Mouse (Mus musculus) kidney, embryonic 14.5 days (tissue): Measurements from ENCODE around the gene Rufy2. TPM values are rescaled to one million over a fixed set of nuclear protein-coding genes. Genes with fewer than 3 reads are reported as not detected.

Experiments used
- ATAC-seq: fragments of 200-750 bp; cut with Nextera tagmentation; 2 replicates; pipeline ENCODE4 v1.8.0; 2017; ENCODE audit warnings: moderate number of reproducible peaks, mild to moderate bottlenecking, moderate TSS enrichment, moderate library complexity; ENCODE audit not compliant: low FRiP score, low TSS enrichment
- H3K27ac ChIP-seq: fragments of 300-500 bp; sonication (generic); 2 replicates; pipeline ENCODE4 v1.5.1; 2014; ENCODE audit warnings: low read depth, mild to moderate bottlenecking, low read length, moderate library complexity, mixed read lengths
- H3K27me3 ChIP-seq: fragments of 300-500 bp; sonication (generic); 2 replicates; pipeline ENCODE4 v1.6.1; 2014; ENCODE audit warnings: mild to moderate bottlenecking, low read length; ENCODE audit not compliant: control insufficient read depth, insufficient read depth
- H3K36me3 ChIP-seq: fragments of 300-500 bp; sonication (generic); 2 replicates; pipeline ENCODE4 v1.6.1; 2014; ENCODE audit warnings: low read length, mixed read lengths; ENCODE audit not compliant: control insufficient read depth, insufficient read depth
- H3K4me1 ChIP-seq: fragments of 300-500 bp; sonication (generic); 2 replicates; pipeline ENCODE4 v1.6.1; 2014; ENCODE audit warnings: low read length, mixed read lengths; ENCODE audit not compliant: control insufficient read depth, insufficient read depth
- H3K4me2 ChIP-seq: fragments of 300-500 bp; sonication (generic); replicated peaks from 2 replicates; pipeline ENCODE4 v1.6.1; 2014; ENCODE audit warnings: low read depth, mild to moderate bottlenecking, low read length
- H3K4me3 ChIP-seq: fragments of 300-500 bp; sonication (generic); 2 replicates; pipeline ENCODE4 v1.5.1; 2014; ENCODE audit warnings: mild to moderate bottlenecking, low read length
- H3K9ac ChIP-seq: fragments of 300-500 bp; sonication (generic); 2 replicates; pipeline ENCODE4 v1.6.1; 2014; ENCODE audit warnings: low read depth, mild to moderate bottlenecking, low read length, moderate library complexity
- H3K9me3 ChIP-seq: fragments of 300-500 bp; sonication (generic); 2 replicates; pipeline ENCODE4 v1.6.1; 2016; ENCODE audit warnings: low read length; ENCODE audit not compliant: control insufficient read depth
- WGBS: fragments of 180-500 bp; shearing (Covaris S2); extraction: QIAGEN DNeasy Blood & Tissue Kit; methylation state at CpG from one replicate; pipeline ENCODE4 v1.1.7; 2014; 5-methylcytosine and 5-hydroxymethylcytosine counted together
- polyA plus RNA-seq: library from polyadenylated mRNA; unstranded; fragments of >200 nt; fragmentation: Nextera tagmentation; extraction: Ambion mirVana; gene quantifications from 2 replicates; pipeline ENCODE4 v1.2.1, GENCODE M21; 2014

The Rufy2 gene
- polyA plus RNA-seq, 1 experiment from 2014 or later = 28.4 TPM

- H3K27me3 ChIP-seq = no peaks in the 10 kb centered on the region
- WGBS = 69% methylated on average over 16 of the region's 16 CpGs
- no peak overlapping the region for H3K4me3 ChIP-seq
- no peaks in the 10 kb centered on the region for H3K9me3 ChIP-seq
- H3K4me1 ChIP-seq = no peaks in the 10 kb centered on the region
- no peak overlapping the region for H3K4me2 ChIP-seq
- no peak overlapping the region for H3K9ac ChIP-seq
- peaks cover 41% of the 10 kb centered on the region for H3K36me3 ChIP-seq
- H3K27ac ChIP-seq = no peak overlapping the region
- peak; percentile 66 for ATAC-seq
These were observed 8.2 kb upstream of the Rufy2 start for GRCm38 (mm10) chr10:62971821-62972220.

GRCm38 (mm10) chr10:62979667-62980038, 370 bp upstream of the Rufy2 start:
- Histone ChIP-seq H3K27ac (no peak overlapping the region), H3K4me2 (peak overlapping the region; percentile 47), H3K4me1 (no peaks in the 10 kb centered on the region), H3K27me3 (no peaks in the 10 kb centered on the region), H3K9me3 (no peaks in the 10 kb centered on the region), H3K9ac (no peak overlapping the region), H3K4me3 (peak overlapping the region; percentile 58), H3K36me3 (peaks cover 13% of the 10 kb centered on the region)
- no peak for ATAC-seq
- 6% methylated on average over 10 of the region's 10 CpGs for WGBS

GRCm38 (mm10) chr10:62984072-62984471, 4.0 kb downstream of the Rufy2 start:
- Histone ChIP-seq H3K4me2 (no peak overlapping the region), H3K4me1 (no peaks in the 10 kb centered on the region), H3K4me3 (no peak overlapping the region), H3K27me3 (no peaks in the 10 kb centered on the region), H3K27ac (no peak overlapping the region), H3K9ac (no peak overlapping the region), H3K36me3 (peaks cover 33% of the 10 kb centered on the region), H3K9me3 (no peaks in the 10 kb centered on the region)
- no peak for ATAC-seq
- 94% methylated on average over 11 of the region's 11 CpGs for WGBS

- no peak overlapping the region for H3K9ac ChIP-seq
- H3K27me3 ChIP-seq = no peaks in the 10 kb centered on the region
- H3K4me3 ChIP-seq = no peak overlapping the region
- no peaks in the 10 kb centered on the region for H3K4me1 ChIP-seq
- H3K9me3 ChIP-seq = no peaks in the 10 kb centered on the region
- no peak overlapping the region for H3K4me2 ChIP-seq
- 92% methylated on average over 6 of the region's 6 CpGs for WGBS
- no peak for ATAC-seq
- no peak overlapping the region for H3K27ac ChIP-seq
- peaks cover 37% of the 10 kb centered on the region for H3K36me3 ChIP-seq
These were observed 4.5 kb downstream of the Rufy2 start for GRCm38 (mm10) chr10:62984495-62984894.

GRCm38 (mm10) chr10:62987341-62987740, 7.3 kb downstream of the Rufy2 start:
- H3K9ac ChIP-seq = no peak overlapping the region
- H3K9me3 ChIP-seq = no peaks in the 10 kb centered on the region
- peaks cover 56% of the 10 kb centered on the region for H3K36me3 ChIP-seq
- no peaks in the 10 kb centered on the region for H3K4me1 ChIP-seq
- H3K27ac ChIP-seq = no peak overlapping the region
- WGBS = 27% methylated on average over 3 of the region's 3 CpGs
- ATAC-seq = no peak
- no peaks in the 10 kb centered on the region for H3K27me3 ChIP-seq
- H3K4me2 ChIP-seq = no peak overlapping the region
- no peak overlapping the region for H3K4me3 ChIP-seq

- Histone ChIP-seq H3K27me3 (no peaks in the 10 kb centered on the region), H3K4me1 (no peaks in the 10 kb centered on the region), H3K27ac (no peak overlapping the region), H3K4me2 (no peak overlapping the region), H3K36me3 (peaks cover 67% of the 10 kb centered on the region), H3K9me3 (no peaks in the 10 kb centered on the region), H3K9ac (no peak overlapping the region), H3K4me3 (no peak overlapping the region)
- WGBS = 94% methylated on average over 15 of the region's 15 CpGs
- no peak for ATAC-seq
These were observed 10.6 kb downstream of the Rufy2 start for GRCm38 (mm10) chr10:62990636-62991035.

- no peaks in the 10 kb centered on the region for H3K9me3 ChIP-seq
- H3K27ac ChIP-seq = no peak overlapping the region
- no peak overlapping the region for H3K4me2 ChIP-seq
- H3K27me3 ChIP-seq = no peaks in the 10 kb centered on the region
- H3K4me3 ChIP-seq = no peak overlapping the region
- H3K9ac ChIP-seq = no peak overlapping the region
- H3K36me3 ChIP-seq = peaks cover 83% of the 10 kb centered on the region
- no peak for ATAC-seq
- 82% methylated on average over 8 of the region's 9 CpGs for WGBS
- no peaks in the 10 kb centered on the region for H3K4me1 ChIP-seq
These were observed 14.0 kb downstream of the Rufy2 start for GRCm38 (mm10) chr10:62993991-62994390.

- Histone ChIP-seq H3K4me1 (no peaks in the 10 kb centered on the region), H3K27me3 (no peaks in the 10 kb centered on the region), H3K9me3 (no peaks in the 10 kb centered on the region), H3K4me3 (no peak overlapping the region), H3K9ac (no peak overlapping the region), H3K27ac (no peak overlapping the region), H3K36me3 (peaks cover 87% of the 10 kb centered on the region), H3K4me2 (no peak overlapping the region)
- peak; percentile 79 for ATAC-seq
- WGBS = 49% methylated on average over 9 of the region's 9 CpGs
These were observed 20.6 kb downstream of the Rufy2 start for GRCm38 (mm10) chr10:63000584-63000983.

- 52% methylated on average over 9 of the region's 9 CpGs for WGBS
These were observed 23.2 kb downstream of the Rufy2 start for GRCm38 (mm10) chr10:63003252-63003651.

GRCm38 (mm10) chr10:63004556-63004955, 24.5 kb downstream of the Rufy2 start:
- H3K9me3 ChIP-seq = no peaks in the 10 kb centered on the region
- no peak overlapping the region for H3K4me2 ChIP-seq
- WGBS = 88% methylated on average over 9 of the region's 9 CpGs
- H3K27ac ChIP-seq = no peak overlapping the region
- H3K4me1 ChIP-seq = no peaks in the 10 kb centered on the region
- ATAC-seq = no peak
- H3K4me3 ChIP-seq = no peak overlapping the region
- peaks cover 81% of the 10 kb centered on the region for H3K36me3 ChIP-seq
- no peaks in the 10 kb centered on the region for H3K27me3 ChIP-seq
- H3K9ac ChIP-seq = no peak overlapping the region

More at GRCm38 (mm10) chr10:63003252-63003651, 23.2 kb downstream of the Rufy2 start:
- no peak overlapping the region for H3K4me3 ChIP-seq
- no peak for ATAC-seq
- H3K27me3 ChIP-seq = no peaks in the 10 kb centered on the region
- no peaks in the 10 kb centered on the region for H3K4me1 ChIP-seq
- peaks cover 85% of the 10 kb centered on the region for H3K36me3 ChIP-seq
- H3K27ac ChIP-seq = no peak overlapping the region
- no peaks in the 10 kb centered on the region for H3K9me3 ChIP-seq
- H3K4me2 ChIP-seq = no peak overlapping the region
- no peak overlapping the region for H3K9ac ChIP-seq
